In the genomic region with DNA sequence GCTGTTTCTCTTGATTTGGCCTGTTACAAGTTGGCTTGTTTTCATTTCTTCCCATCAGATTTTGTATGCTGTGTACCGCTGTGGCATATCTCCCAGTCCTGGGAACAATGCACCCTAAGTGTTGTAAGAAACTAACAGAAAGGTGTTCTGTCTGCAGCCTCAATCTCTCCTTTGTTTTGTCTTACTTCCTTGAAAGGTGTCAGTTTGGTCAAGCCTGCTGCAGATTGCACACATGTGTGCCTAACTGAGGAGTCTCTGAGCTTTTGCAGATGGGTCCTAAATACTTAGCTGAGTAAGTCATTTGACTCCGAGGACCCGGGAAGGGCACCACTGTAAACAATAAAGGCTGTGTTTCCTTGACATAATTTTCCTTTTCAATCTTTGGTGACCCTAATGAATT, we compare ENCODE assay signal across 33 mouse cellular contexts. TPM values are rescaled to one million over a fixed set of nuclear protein-coding genes. Genes with fewer than 3 reads are reported as not detected.
DNase-seq lines count a peak whose midpoint lies in the region; ATAC-seq and TF ChIP-seq lines count a peak whose summit lies in the region.
"Had no signal": no experiment of that assay in that cellular context is flagged by ENCODE, and none has a peak within 500 bp of the region (broad histone marks: within the 10 kb centered on the region; RNA-seq: fewer than 3 reads in every experiment).

No protein-coding gene starts in this region.

- H3K9me3 ChIP-seq in midbrain, embryonic 11.5 days (ENCODE audit: control insufficient read depth, low read length): no peaks in the 10 kb centered on the region
- no peaks in the 10 kb centered on the region for H3K9me3 ChIP-seq in midbrain, embryonic 15.5 days
- H3K9me3 ChIP-seq: heart, embryonic 12.5 days; hindbrain, embryonic 10.5 days; hindbrain, embryonic 15.5 days; liver, embryonic 13.5 days; midbrain, embryonic 13.5 days had no signal

- H3K9ac ChIP-seq in midbrain, embryonic 11.5 days (ENCODE audit: low read length): no peak overlapping the region
- H3K9ac ChIP-seq in midbrain, embryonic 15.5 days: no peak overlapping the region
- H3K9ac ChIP-seq: forebrain, postnatal 0 days; heart, embryonic 12.5 days; hindbrain, embryonic 15.5 days; liver, embryonic 13.5 days; midbrain, embryonic 13.5 days had no signal

- no peaks in the 10 kb centered on the region for H3K4me1 ChIP-seq in midbrain, embryonic 11.5 days (ENCODE audit: control insufficient read depth, insufficient read depth, low read length)
- no peaks in the 10 kb centered on the region for H3K4me1 ChIP-seq in midbrain, embryonic 15.5 days
- H3K4me1 ChIP-seq: hindbrain, embryonic 10.5 days; hindbrain, embryonic 15.5 days; liver, embryonic 13.5 days; midbrain, embryonic 13.5 days had no signal

- DNase-seq in gastrocnemius, adult 2 months: no peak
- no peak for DNase-seq in gastrocnemius, postnatal 14 days
- DNase-seq in midbrain, embryonic 11.5 days (ENCODE audit: low spot score, missing footprints): peak; percentile 73
- DNase-seq in forelimb bud, embryonic 11.5 days (ENCODE audit: low read depth, low spot score): peak; percentile 57
- no peak for DNase-seq in cerebellum, adult 11 months
- no peak for DNase-seq in right cerebral cortex, postnatal 36 days (ENCODE audit: low spot score in 2 of 2)
- DNase-seq: adrenal gland, postnatal 14 days; cerebellum, adult 11-12 months; cerebellum, adult 9-11 months; gastrocnemius, postnatal 25 days; kidney, adult 11 months; kidney, postnatal 14 days; liver, embryonic 13.5 days; right cerebral cortex, postnatal 14 days had no signal

- TF ChIP-seq CTCF in gastrocnemius, adult 2 months (IDR thresholded peaks at IDR 0.05): no peak

- H3K4me3 ChIP-seq in gastrocnemius, adult 2 months: no peak overlapping the region
- no peak overlapping the region for H3K4me3 ChIP-seq in midbrain, embryonic 11.5 days (ENCODE audit: low read depth, low read length)
- no peak overlapping the region for H3K4me3 ChIP-seq in midbrain, embryonic 15.5 days
- H3K4me3 ChIP-seq: heart, embryonic 12.5 days; hindbrain, embryonic 10.5 days; hindbrain, embryonic 15.5 days; liver, embryonic 13.5 days; midbrain, embryonic 13.5 days had no signal

- no peak overlapping the region for H3K4me2 ChIP-seq in midbrain, embryonic 11.5 days
- H3K4me2 ChIP-seq in midbrain, embryonic 15.5 days: no peak overlapping the region
- H3K4me2 ChIP-seq: heart, embryonic 12.5 days; hindbrain, embryonic 15.5 days; liver, embryonic 13.5 days; midbrain, embryonic 13.5 days had no signal

- H3K27me3 ChIP-seq in midbrain, embryonic 11.5 days (ENCODE audit: control insufficient read depth, insufficient read depth, low read length): no peaks in the 10 kb centered on the region
- H3K27me3 ChIP-seq in midbrain, embryonic 15.5 days (replicated peaks): no peaks in the 10 kb centered on the region
- H3K27me3 ChIP-seq: heart, embryonic 12.5 days; hindbrain, embryonic 15.5 days; liver, embryonic 13.5 days; midbrain, embryonic 13.5 days had no signal

- intact Hi-C loops in gastrocnemius, adult 2 months (cut with DNase I): no loop called here
- intact Hi-C loops in gastrocnemius, postnatal 14 days (cut with DNase I; ENCODE audit: low total_unique reads): no loop called here

- no peak for ATAC-seq in midbrain, embryonic 11.5 days (ENCODE audit: low FRiP score)
- no peak for ATAC-seq in midbrain, embryonic 15.5 days (replicated peaks)
- ATAC-seq: inflammation-experienced regulatory T-cells, adult 6 months; midbrain, embryonic 13.5 days had no signal

- no peaks in the 10 kb centered on the region for H3K36me3 ChIP-seq in midbrain, embryonic 11.5 days (ENCODE audit: control insufficient read depth, insufficient read depth, low read length)
- no peaks in the 10 kb centered on the region for H3K36me3 ChIP-seq in midbrain, embryonic 15.5 days (replicated peaks)
- H3K36me3 ChIP-seq: heart, embryonic 12.5 days; hindbrain, embryonic 10.5 days; hindbrain, embryonic 15.5 days; liver, embryonic 13.5 days; midbrain, embryonic 13.5 days had no signal

- H3K27ac ChIP-seq in gastrocnemius, adult 2 months: peak overlapping the region; percentile 31; the same call in 1 of the 2 replicates
- no peak overlapping the region for H3K27ac ChIP-seq in midbrain, embryonic 11.5 days (ENCODE audit: low read depth, low read length)
- H3K27ac ChIP-seq in midbrain, embryonic 15.5 days: no peak overlapping the region
- H3K27ac ChIP-seq: hindbrain, embryonic 10.5 days; hindbrain, embryonic 15.5 days; liver, embryonic 13.5 days; midbrain, embryonic 13.5 days had no signal

- WGBS in midbrain, embryonic 11.5 days: 80% methylated on average over 3 of the region's 3 CpGs
- WGBS in midbrain, embryonic 15.5 days: 76% methylated on average over 3 of the region's 3 CpGs

RNA-seq across cellular contexts. Expression of gene Gphb5, which starts 20.0 kb away (rescaled TPM):
- not detected for total RNA-seq in gastrocnemius, adult 2 months (2021)
- total RNA-seq in gastrocnemius, postnatal 14 days (2021): not detected
- polyA plus RNA-seq in midbrain, embryonic 11.5 days (2014; fragmentation: Nextera tagmentation; extraction: Ambion mirVana): not detected in 2 replicates
- not detected in 2 replicates for polyA plus RNA-seq in midbrain, embryonic 15.5 days (2015; fragmentation: Nextera tagmentation; extraction: Ambion mirVana)
- total RNA-seq: adrenal gland, postnatal 14 days; forebrain, postnatal 0 days; gastrocnemius, postnatal 25 days; heart, postnatal 10 days; layer of hippocampus, postnatal 10 days; left cerebral cortex, adult 18-20 months; left cerebral cortex, postnatal 14 days; megakaryocyte, adult 5-6 weeks; MEL; monocyte, adult 5-6 weeks had no signal
- polyA plus RNA-seq: forebrain, embryonic 11.5 days; forebrain, postnatal 0 days; heart, embryonic 12.5 days; hindbrain, embryonic 10.5 days; hindbrain, embryonic 15.5 days; inflammation-experienced regulatory T-cells, adult 6 months; kidney, embryonic 14.5 days; limb, embryonic 14.5 days; liver, embryonic 13.5 days; midbrain, embryonic 13.5 days; neural tube, embryonic 14.5 days; spleen, adult 2 months had no signal

Comparison
In these comparisons a context has a peak if more than half of its experiments do, and no peak if none do; other contexts are left out.
1. DNase-seq: peak in midbrain, embryonic 11.5 days (single experiment) and forelimb bud, embryonic 11.5 days (single experiment); none in gastrocnemius, adult 2 months (single experiment), gastrocnemius, postnatal 14 days (single experiment), cerebellum, adult 11 months (single experiment) and right cerebral cortex, postnatal 36 days (0 of 2).